Mouse (Mus musculus) C2C12 (cell line): ENCODE data around the gene Myo15. TPM values are rescaled to one million over a fixed set of nuclear protein-coding genes. Genes with fewer than 3 reads are reported as not detected.
A peak's percentile ranks its signal among the peaks of the same experiment; 100 is the strongest.

Experiments used
- H3K27me3 ChIP-seq: one replicate; pipeline ENCODE4 v1.6.1; 2011; ENCODE audit not compliant: control insufficient read depth, insufficient read depth, insufficient read length
- H3K36me3 ChIP-seq: one replicate; pipeline ENCODE4 v1.6.1; 2011; ENCODE audit not compliant: control insufficient read depth, insufficient read depth
- H3K4me3 ChIP-seq: one replicate; pipeline ENCODE4 v1.5.1; 2011; ENCODE audit warnings: mild to moderate bottlenecking, control low read depth; ENCODE audit not compliant: poor library complexity, insufficient read depth, severe bottlenecking
- H3K79me2 ChIP-seq: one replicate; pipeline ENCODE4 v1.6.1; 2011; ENCODE audit not compliant: control insufficient read depth, insufficient read depth
- H3K79me3 ChIP-seq: one replicate; pipeline ENCODE4 v1.6.1; 2011; ENCODE audit warnings: low read depth, control low read depth
- H3ac ChIP-seq: one replicate; pipeline ENCODE3; 2011; ENCODE audit warnings: low read depth; ENCODE audit not compliant: control insufficient read depth, insufficient read length
- CEBPB ChIP-seq: IDR thresholded peaks from one replicate; pipeline ENCODE4 v1.6.1; 2011; ENCODE audit warnings: low read depth, mild to moderate bottlenecking, control low read depth, moderate library complexity
- CTCF ChIP-seq: IDR thresholded peaks from one replicate; pipeline ENCODE4 v1.5.1; 2011; ENCODE audit not compliant: control insufficient read depth, insufficient read depth, insufficient read length
- FOSL1 ChIP-seq: IDR thresholded peaks from one replicate; pipeline ENCODE4 v1.8.0; 2011; ENCODE audit warnings: mild to moderate bottlenecking, low read length; ENCODE audit not compliant: poor library complexity, insufficient read depth, severe bottlenecking
- MAX ChIP-seq: IDR thresholded peaks from one replicate; pipeline ENCODE4 v1.6.1; 2011; ENCODE audit warnings: mild to moderate bottlenecking, control low read depth
- MYOD1 ChIP-seq: IDR thresholded peaks from one replicate; pipeline ENCODE4 v1.6.1; 2011; ENCODE audit warnings: low read depth; ENCODE audit not compliant: control insufficient read depth, insufficient read length
- MYOG ChIP-seq: IDR thresholded peaks from one replicate; pipeline ENCODE4 v1.6.1; 2011; ENCODE audit not compliant: control insufficient read depth, insufficient read length; ENCODE audit errors: extremely low read depth
- USF1 ChIP-seq: IDR thresholded peaks from one replicate; pipeline ENCODE4 v1.6.1; 2011; ENCODE audit warnings: low read depth, mild to moderate bottlenecking, control low read depth, moderate library complexity
- polyA plus RNA-seq: library from polyadenylated mRNA; unstranded; fragments of >200 nt; fragmentation: generic; extraction: Trizol; gene quantifications from one replicate; pipeline ENCODE4 v1.2.1, GENCODE M21; 2012; ENCODE audit warnings: missing spikeins

Gene Myo15
- polyA plus RNA-seq, 1 experiment = not detected

GRCm38 (mm10) chr11:60537468-60538347 is 68.6 kb downstream of the Myo15 start:
- no peaks in the 10 kb centered on the region for H3K27me3 ChIP-seq
- peak overlapping the region; percentile 84 for H3ac ChIP-seq
- peak overlapping the region; percentile 94 for H3K4me3 ChIP-seq
- peaks cover 49% of the 10 kb centered on the region for H3K79me2 ChIP-seq
- peak; percentile 51 for TF ChIP-seq USF1
- no peak for TF ChIP-seq MYOD1
- TF ChIP-seq CEBPB = peak; percentile 37
- peak; percentile 58 for TF ChIP-seq MAX
- peaks cover 33% of the 10 kb centered on the region for H3K36me3 ChIP-seq
- peaks cover 45% of the 10 kb centered on the region for H3K79me3 ChIP-seq

- Histone ChIP-seq H3K79me2 (peaks cover 58% of the 10 kb centered on the region), H3K36me3 (peaks cover 39% of the 10 kb centered on the region), H3K27me3 (no peaks in the 10 kb centered on the region), H3K4me3 (peak overlapping the region; percentile 94), H3ac (peak overlapping the region; percentile 84), H3K79me3 (peaks cover 54% of the 10 kb centered on the region)
- TF ChIP-seq USF1 (no peak), MYOG (no peak), CEBPB (no peak), MAX (no peak), MYOD1 (no peak), FOSL1 (no peak), CTCF (no peak)
These were observed 69.5 kb downstream of the Myo15 start for GRCm38 (mm10) chr11:60538371-60539281.

- H3ac ChIP-seq = peak overlapping the region; percentile 84
- H3K27me3 ChIP-seq = no peaks in the 10 kb centered on the region
- H3K36me3 ChIP-seq = peaks cover 48% of the 10 kb centered on the region
- TF ChIP-seq FOSL1 (no peak), MYOG (no peak), MYOD1 (no peak), USF1 (no peak), CTCF (no peak), MAX (no peak), CEBPB (no peak)
- peaks cover 63% of the 10 kb centered on the region for H3K79me3 ChIP-seq
- peak overlapping the region; percentile 94 for H3K4me3 ChIP-seq
- peaks cover 67% of the 10 kb centered on the region for H3K79me2 ChIP-seq
These were observed 70.4 kb downstream of the Myo15 start for GRCm38 (mm10) chr11:60539540-60539939.

- Histone ChIP-seq H3K27me3 (no peaks in the 10 kb centered on the region), H3K79me2 (peaks cover 73% of the 10 kb centered on the region), H3K36me3 (peaks cover 53% of the 10 kb centered on the region), H3K4me3 (peak overlapping the region; percentile 94), H3K79me3 (peaks cover 68% of the 10 kb centered on the region), H3ac (peak overlapping the region; percentile 54)
- TF ChIP-seq MYOG = no peak
- TF ChIP-seq CEBPB = no peak
- no peak for TF ChIP-seq MAX
- no peak for TF ChIP-seq MYOD1
- TF ChIP-seq CTCF = no peak
- TF ChIP-seq FOSL1 = no peak
- TF ChIP-seq USF1 = no peak
These were observed 71.0 kb downstream of the Myo15 start for GRCm38 (mm10) chr11:60540002-60540610.

GRCm38 (mm10) chr11:60540761-60541160 is 71.6 kb downstream of the Myo15 start:
- Histone ChIP-seq H3K4me3 (no peak overlapping the region), H3K36me3 (peaks cover 60% of the 10 kb centered on the region), H3K79me3 (peaks cover 75% of the 10 kb centered on the region), H3K79me2 (peaks cover 80% of the 10 kb centered on the region), H3K27me3 (no peaks in the 10 kb centered on the region), H3ac (no peak overlapping the region)
- TF ChIP-seq MAX (no peak), CEBPB (peak; percentile 39)
